Mouse (Mus musculus) ovary, postnatal 10 days (tissue): ENCODE results near the gene Gmpr.

Experiments used
- DNase-seq: peaks from one replicate; pipeline ENCODE4 v3.0.0; 2022; ENCODE audit warnings: low spot score

The Gmpr gene

DNA sequence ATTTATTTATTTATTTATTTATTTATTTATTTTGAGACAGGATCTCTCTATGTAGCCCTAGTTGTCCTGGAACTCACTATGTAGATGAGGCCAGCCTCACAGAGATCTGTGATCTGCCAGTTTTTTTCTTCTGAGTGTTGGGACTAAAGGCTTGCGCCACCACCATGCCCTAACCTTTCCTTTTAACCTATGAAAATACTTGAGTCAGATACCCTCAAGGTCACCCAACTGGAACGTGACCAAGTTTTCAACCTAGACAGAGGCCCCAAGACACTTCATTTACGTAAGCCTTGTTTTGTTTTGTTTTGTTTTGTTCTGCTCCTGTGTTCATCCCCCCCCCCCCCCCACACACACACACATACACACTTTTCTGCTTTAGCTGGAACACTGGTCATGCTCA is 1.7 kb upstream of the Gmpr start:
- DNase-seq, result no peak

DNA sequence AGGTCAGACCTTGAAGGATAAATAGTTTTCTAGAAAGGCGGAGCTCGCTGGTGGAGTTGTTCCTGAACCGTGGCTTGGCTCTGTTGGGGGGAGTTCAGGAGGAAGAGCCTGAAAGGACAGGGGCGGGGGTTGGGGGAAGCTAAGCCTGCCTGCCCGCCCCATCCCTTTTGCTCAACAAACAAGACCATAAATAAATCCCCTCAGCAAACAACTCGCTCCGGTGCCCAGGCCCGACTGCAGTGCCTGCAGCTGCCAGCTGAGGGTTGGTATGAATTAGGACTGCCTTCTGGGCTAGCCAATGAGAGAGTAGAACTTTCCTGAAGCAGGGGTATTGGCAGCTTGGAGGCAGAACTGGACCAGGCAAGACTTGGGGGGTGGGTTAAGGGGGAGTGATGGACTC is 1.3 kb downstream of the Gmpr start:
- peak; percentile 36 for DNase-seq

DNA sequence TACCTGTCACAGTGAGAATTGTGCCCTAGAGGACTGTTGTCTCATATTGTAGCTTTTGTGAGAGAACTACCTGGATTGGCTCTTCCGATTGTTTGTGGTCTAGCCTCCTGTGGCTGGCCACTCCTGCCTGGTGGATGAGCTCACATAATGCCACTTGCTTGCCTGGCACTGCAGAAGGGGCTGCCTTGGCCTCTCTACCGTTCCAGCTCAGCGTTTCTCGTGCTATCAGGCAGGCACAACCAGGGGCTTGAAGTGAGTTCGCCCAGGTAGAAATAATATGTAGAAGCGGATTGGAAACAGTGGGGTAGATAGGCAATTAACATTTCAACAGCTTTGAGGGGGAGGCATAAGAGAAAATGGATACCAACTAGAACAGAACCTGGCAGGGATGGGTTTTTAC is 2.1 kb downstream of the Gmpr start:
- no peak for DNase-seq

DNA sequence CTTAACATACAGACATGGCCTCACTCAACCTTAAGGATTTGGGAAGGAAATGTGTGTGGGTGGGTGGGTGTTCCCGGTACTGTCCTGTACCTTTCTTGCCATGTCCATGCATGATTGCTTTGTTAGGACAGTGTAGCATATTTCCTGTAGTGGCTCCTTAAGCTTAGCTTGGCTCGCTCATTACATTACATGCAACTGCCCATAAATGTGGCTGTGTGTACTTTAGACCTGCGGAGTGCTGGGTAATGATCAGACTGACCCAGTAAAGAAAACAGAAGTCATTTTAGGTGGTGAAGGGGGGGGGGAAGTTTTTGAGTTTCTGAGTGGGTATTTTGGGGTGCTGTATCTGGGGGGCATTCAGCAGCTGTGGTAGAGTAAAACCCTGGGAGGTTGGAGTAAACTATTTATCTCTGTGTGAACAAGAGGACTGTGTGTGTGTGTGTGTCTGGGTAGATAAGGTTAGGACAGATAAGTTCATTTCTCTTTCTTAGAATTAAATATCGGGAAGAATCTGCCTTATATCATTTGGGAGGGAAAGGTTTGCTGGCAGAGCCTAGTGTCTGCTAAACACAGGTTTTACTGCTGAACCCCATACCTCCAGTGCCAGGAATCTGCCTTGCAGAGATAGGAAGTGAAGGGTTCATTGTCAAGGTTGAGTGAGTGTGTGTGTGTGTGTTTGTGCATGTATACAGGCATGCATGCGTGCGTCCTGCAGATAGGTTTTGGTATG is 4.6 kb downstream of the Gmpr start:
- DNase-seq, result no peak

DNA sequence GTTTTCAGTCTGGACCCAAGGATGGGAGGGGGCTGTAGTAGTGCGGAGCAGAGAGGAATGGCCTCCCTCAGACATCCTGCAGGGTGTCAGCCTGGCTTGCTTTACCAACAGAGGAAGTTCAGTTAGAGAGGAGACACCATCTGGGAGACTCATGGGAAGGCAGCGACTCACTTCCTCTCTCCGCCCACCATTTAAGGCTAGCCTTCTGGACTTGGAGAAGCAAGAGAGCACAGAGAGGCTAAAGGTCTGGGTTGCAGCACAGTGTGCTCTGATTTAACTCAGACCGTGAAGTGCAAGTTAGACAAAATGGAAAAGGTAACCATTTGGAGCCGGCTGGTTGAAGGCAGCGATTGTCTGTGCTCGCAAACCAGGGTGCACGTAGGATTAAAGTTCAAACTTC is 5.3 kb downstream of the Gmpr start:
- DNase-seq, result no peak

DNA sequence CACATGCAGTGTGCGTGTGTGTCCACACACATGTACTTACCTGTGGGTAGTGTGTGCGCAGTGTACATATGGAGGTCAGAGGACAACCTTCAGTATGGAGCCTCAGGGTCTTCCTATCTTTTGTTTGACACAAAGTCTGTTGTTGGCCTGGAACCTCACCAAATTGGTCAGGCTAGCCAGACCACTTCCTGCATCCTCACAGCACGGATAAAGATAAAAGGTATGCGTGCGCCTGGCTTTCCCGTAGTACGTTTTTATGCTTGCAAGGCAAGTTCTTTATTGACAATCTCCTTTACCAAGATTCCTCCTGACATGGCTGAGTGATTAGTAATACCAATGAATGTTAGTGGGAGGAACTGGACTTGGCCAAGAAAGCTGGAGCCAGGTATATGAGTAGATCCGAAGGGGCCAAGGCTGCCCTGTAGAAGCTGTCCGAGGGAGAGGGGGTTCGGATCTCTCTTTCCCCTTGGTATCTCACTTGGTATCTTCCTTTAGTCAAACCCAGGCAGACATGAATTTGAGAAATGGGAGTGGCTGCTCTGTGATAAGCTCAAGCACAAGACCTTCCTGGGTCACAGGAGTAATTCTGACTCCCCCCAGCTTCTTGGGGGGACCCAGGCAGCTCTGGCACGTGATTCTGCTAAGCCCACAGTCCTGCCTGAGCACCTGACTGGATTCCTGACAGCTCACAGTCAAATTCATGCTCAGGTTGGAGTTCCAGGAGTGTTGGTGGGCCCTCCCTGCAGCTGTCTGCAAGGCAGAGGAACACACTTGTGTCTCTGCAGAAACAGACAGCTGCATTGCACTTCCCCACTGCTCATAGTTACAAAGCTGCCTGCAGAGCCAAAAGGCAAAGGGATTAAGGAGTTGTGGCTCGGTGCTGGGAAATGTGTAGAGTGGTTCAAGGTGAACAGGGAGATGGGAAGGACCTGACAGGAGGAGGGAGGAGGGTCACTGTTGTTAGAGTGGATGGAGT is 6.1 kb downstream of the Gmpr start:
- no peak for DNase-seq

DNA sequence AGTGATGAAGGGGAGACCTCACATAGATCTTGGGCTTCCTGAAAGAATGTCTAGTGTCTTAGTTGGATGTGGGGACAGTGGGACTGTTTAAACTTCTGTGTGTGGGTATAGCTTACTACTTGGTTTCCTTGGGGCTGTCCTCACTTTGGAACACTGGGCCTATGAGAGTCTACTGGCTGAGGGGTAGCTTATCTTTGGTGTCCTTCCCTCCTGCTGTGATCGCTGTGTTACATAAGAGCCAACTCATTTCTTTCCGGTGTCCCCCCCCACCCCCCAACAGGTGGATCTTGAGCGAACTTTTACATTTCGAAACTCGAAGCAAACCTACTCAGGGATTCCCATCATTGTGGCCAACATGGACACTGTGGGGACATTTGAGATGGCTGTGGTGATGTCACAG is 6.9 kb downstream of the Gmpr start:
- DNase-seq, result no peak

DNA sequence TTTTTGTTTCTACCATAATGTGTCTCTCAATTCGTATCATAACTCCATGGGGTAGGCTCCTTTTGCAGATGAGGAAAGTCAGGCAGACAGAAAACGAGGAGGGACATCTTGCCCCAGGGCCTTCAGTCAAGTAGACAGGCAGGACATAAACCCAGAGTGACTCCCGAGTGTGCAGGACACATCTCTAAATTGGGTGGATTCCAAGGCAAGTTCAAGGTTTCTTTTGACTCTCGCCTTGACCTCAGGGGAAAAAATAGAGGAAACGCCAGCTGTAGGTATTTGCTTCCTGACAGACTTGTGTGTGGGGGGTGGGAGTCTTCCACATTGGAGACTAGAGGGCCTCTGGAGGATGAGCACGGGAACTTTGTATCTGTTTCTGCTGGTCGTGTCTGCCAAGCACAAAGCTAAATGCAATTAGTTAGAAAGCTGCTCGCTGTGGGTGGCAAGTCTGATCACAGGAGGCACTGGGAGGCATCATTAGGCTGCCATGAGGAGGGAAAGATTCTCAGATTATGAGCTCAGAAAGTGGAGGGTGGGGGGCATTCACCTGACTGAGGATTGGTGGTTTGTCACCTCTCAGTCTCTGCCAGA is 7.7 kb downstream of the Gmpr start:
- DNase-seq, result no peak

DNA sequence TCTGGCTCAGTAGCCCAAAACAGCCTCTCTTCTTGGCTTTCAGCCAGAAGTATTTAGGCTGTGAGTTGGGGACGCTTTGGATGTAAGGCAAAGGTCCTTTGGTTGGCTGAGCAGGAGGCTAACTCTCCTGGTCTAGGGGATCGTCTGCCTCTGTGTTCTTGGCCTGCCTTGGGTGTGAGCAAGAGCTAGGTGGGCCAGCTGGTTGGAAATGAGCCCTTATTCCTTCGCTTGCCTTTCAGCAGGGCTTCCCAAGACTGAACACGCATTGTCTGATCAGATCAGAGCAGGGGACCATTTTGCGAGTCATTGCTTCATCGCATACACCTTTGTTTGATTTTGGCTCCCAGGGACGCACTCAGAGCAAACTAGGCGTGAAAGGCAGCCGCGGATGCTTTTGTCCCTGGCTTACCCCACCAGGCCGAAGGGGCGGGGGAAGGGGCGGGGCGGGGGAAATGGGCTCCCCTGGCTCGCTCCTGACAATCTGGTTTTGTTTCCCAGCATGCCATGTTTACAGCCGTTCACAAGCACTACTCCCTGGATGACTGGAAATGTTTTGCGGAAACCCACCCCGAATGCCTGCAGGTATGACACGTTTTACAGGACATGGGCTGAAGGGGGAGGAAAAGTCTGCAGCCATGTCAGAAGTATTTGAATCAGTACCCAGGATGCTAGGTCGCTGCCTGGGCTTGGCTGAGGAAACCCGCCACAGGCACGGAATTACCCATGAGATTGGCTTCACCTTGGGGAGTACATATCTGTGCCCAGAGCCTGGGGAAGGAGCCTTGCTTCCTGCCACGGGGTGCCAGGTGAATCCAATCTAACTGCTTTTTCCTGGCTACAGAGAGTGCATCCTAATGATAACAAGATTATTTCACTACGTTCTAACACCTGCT is 9.5 kb downstream of the Gmpr start:
- no peak for DNase-seq

DNA sequence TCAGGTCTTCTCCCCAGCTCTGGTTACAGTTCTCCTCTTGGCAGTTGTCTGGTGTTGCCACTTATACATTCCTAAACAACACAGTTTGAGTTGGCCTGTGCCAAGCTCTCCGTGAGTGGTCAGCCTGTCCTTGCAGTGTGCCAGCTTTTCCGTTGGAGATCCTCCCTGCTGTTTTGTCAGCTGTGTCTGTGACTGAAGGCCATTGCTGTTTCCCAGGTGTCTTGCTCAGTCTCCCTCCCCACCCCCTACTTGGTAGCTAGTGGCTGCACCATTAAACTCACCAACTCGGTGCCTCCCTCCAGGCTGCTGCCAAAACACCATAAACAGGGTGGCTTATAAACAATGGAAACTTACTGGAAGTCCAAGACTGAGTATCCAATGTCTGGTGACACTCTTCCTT is 17.1 kb downstream of the Gmpr start:
- no peak for DNase-seq

DNA sequence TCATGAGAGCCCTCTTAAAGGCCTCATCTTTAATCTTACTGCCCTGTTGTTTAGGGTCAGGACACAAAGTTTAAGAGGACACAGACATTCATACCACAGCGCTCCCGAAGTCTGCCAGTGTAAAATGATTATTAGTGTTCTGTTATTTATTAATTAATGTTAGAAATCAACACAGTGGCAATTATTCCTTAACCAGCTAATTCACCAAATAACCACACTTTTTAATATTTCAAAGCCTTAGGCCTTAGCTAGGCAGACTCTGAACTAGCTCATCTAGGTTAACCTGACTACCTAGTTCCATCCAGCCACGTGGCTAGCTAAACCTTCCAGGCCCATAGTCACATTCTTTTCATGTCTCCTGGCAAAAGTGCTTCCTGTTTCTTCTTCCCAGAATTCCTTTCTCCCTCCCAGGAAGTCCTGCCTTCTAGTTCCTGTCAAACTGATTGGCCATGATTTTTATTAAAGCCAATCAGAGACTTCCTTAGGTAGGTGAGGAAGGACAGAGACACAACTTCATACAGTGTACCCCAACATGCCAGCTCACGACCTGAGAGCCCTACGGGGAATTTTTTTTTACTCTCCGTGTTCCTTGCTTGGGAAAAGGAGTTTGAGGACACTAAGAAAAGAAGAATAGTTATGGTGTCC is 17.7 kb downstream of the Gmpr start:
- no peak for DNase-seq

DNA sequence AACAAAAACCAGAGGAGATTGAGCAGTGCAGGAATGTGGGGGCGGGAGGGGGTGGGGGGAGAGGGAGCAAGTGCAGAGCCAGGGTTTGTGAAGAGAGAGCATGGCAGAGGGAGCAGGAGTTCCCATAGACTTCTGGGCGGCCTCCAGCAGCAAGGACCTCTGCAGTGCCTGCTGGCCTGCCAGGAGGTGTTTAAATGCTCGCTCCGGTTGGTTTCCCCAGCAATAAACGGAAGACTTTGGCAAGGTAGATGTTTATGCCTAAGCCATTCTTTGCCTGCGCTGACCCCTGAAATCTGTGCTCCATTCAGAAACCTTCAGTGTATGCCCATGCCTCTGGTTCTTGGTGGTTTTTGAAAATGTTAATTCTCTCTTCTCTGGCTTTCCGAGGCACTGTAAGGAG is 19.0 kb downstream of the Gmpr start:
- DNase-seq, result no peak

DNA sequence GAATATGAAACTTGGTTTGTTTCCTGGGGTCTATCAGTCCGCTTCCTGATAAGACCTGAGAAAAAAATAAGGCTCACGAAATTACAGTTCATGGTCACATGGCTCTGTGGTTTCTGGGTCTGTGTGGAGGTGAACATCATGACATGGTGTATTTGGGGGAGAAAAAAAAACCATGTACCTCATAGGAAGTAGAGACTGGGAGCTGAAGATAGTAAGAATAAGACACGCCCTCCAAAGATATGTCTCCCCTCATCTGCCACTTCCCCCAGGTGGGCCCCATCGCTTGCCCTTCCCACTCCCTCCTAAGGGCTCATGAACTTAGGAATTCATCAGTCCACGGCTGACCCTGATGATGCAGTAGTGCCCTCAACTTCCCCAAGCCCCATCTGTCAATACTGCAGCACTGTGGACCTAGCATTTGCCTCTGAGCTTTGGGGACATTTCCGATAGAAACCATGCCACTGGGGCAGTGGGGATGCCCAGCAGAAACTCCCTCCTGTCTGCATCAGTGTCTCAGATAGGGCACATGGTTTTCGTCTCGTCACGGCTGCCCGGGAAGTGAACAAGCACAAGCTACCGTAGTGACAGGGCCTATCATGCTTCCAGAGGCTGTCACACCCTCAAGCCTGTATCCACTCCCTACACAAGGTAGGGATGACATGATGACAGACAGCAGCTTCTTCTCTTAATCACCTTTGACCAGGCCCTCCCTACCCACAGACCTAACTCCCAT is 20.2 kb downstream of the Gmpr start:
- DNase-seq, result no peak

DNA sequence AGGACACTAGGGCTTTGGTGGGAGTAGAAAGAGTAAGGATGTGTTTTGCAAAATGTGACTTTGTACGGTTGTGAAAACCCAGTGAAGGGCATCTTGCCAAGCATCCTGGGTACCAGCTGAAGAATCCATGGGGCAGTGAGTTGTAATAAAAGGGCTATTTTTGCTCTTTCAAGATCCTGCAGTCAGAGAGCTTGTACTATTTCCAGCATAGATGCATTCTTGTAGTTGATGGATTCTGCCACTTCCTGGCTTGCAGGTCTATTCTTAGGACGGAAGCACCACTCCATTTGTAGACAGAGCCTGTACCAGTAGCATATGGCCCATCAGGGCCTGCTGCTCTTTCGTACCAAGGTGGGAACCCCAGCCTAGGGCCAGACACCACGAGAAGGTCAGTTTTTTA is 21.5 kb downstream of the Gmpr start:
- DNase-seq, result no peak

DNA sequence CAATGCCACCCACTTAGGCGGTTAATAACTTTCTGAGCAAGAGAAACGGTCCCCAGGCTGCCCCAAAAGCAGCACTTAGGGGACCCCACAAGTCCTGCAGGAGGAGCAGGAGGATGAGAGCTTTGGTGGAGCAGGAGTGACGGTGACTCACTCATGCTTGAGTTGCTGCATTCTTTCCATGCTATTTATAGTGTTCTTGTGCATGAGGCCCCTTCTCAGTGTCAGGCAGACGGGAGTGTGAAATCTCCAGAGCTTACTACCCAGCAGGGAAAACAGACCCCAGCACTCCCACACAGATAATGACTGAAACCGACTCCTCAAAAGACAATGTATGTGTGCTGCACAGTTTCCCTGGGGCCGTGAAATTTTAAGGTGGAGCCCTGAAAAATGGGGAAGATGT is 23.5 kb downstream of the Gmpr start:
- no peak for DNase-seq

DNA sequence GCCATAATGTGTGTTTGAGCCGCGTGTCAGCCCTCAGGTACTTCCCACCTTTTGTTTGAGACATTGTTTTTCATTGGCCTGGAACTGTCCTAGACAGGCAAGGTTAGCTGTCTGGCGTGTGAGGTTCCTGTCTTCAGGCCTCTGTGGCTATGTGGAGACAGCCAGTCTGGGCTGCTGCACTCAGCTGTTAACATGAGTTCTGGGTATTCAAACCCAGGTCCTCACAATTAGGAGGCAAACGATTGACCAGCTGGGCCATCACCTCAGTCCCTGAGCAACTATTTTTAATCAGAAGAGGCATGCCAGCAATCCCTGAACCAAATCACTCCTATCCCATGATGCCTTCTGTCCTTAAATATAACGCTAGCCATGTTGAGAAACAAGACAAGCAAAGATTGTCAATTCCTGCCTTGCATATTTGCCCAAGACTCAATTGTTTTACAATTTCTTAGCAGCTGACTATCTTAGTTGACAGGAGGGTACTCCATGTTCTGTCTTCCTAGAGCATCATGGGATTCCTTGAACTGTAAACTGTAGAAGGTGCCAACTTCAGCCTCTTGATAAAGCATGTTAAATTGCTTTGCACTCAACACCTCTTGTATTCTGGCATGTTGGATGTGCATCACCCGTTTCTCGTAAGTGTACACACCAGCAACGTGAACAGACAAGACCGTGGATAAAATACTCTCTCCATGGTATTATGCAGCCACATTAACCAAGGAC is 28.6 kb downstream of the Gmpr start:
- no peak for DNase-seq

DNA sequence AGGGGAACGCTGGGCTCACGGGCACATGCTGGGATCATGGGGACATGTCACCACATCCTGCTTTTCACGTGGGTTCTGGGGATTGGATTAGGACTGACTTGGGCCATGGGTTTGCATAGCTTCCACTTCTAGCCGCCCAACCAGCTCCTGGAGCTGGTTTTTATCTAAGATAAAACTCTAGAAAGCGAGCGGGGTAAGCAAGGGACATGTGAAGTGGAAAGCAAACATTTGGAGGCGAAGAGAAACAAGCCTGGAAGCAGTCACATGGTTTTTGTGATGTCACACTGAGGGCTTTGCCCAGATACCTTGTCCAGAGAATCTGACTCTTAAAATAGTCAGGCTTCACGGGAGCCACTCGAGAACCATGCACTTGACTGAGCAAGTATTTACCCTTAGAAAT is 29.9 kb downstream of the Gmpr start:
- DNase-seq, result no peak

DNA sequence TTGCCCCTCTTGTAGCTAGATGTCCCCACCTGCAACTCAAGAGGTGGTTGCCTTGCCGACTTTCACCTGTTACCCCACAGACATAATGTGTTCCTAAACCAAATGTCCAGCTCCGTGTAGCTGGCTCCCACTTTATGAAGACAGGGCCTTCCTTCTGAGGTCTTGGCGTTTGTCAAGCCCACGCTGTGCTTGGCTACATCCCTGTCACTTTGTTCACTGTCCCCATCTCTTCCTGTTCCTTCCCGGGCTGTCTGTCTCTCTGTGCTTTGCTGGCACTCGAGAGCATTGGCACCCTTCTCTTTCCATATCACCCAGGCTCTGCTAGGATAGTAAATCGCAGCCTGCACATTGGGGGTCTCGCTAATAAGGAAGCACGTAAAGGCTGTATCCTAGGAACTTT is 30.8 kb downstream of the Gmpr start:
- DNase-seq, result no peak

DNA sequence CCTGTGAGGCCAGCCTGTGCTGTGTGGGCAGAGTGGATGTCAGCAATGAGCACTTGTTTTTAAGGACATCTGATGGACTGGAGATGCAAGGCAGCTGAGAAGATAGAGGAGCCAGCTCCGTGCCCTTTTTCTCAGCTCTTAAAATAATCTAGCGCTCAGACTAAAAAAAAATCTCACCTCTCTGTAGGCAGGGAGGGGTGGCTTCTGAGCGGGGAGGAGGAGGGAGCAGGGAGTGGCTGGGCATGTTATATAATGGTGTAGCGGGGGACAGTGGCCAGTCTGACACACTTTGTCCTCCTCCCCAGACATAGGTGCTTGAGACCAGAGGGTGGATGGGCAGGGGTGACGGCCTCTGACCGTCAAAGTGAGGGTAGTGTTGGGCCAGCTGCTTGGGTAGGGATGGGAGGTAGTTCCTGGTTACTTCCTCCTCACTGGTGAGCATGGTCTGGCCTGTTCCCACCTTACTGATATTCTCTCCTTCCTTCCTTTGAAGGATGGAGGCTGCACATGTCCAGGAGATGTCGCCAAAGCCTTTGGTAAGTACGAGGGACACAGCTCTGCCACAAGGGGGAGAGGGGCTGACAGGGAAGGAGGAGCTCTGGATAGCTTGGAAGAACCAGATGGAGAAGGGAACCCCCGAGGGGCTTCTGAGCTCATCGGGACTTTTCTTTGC is 31.4 kb downstream of the Gmpr start:
- DNase-seq, result peak; percentile 38

DNA sequence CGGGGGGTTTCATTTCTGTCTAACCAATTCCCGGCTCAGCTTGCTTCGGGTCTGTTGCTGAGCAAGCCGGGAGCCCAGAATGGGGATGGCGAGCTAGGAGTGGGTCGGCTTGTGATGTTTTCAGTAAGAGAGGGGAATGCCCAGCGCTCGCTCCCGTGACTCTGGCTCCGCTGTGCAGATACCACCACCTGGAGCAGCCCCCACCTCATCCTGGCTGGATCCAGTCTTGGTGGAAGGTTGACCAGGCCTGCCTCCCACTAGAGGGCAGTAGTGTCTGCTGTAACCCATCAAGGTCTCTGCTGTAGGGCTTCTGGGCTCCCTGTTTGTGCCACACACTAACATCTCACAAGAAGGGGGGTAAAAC is 31.9 kb downstream of the Gmpr start:
- peak; percentile 59 for DNase-seq
